Mouse (Mus musculus): ENCODE measurements around the gene Scaf1. TPM values are rescaled to one million over a fixed set of nuclear protein-coding genes. Genes with fewer than 3 reads are reported as not detected.
"Not testable (repeated sequence)": the region's sequence is repeated elsewhere in the genome, so short reads cannot be mapped to it uniquely, and the experiment has no call there.

Scaf1 gene
- total RNA-seq, 2 experiments from 2014 or later, result 8.7 to 21.9 TPM

DNA sequence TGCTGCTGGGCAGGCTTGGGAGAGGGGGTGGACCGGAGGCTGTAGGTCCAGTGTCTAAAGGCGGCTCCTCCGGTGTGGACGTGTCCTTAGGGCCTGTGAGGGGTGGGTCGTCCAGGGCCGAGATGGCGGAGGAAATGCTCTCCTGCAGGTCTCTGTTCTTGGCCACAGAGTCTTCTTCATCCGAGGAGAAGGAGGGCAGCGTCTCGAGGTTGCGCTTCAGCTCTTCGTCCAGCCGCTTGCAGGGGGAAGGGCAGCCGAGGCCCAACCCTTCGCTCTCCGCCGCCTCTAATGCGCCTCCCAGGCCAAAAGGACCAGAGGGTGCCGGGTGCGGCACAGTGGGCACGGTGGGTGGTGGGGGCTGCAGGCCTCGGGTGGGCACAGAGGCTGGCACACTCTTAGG, 29.6 kb upstream of the Scaf1 start:
- no peak for ATAC-seq (replicated peaks; ENCODE audit: poor library complexity)

DNA sequence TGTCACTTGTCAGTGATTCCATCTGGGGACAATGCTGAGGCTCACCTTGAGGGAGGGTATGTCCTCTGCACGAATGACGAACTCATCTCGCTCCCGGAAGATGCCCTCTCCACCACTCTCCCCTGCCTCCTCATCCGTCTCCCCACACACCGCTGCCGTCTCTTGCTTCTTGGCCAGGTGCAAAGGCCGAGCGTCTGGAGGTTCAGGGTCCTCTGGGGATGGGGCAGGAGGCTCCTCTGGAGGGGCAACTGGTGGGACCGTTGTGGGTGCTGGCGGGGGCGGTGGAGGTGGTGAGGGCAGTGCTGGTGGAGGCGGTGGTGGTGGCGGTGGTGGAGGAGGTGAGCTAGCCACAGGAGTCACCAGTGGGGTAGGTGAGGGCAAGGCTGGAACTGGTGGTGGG, 27.1 kb upstream of the Scaf1 start:
- no peak for ATAC-seq (replicated peaks; ENCODE audit: poor library complexity)

DNA sequence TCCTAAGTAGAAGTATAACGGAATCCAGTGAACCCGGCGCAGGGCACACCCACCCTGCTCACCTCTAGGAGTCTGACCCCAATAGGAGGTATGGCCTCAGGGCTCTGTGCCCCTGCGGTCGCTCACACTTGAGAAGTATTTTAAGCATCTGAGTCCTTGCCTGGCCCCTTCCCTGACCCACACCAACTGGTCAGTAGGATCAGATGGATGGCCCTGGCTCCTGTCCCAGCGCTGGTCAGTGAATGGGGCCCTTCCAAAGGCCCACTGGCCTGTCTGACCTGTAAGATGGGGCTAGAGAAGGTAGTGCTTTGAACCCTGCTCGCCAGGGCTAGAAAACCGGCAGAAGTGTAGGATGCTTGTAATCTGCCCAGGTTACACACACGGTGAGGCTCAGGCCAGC, 24.7 kb upstream of the Scaf1 start:
- ATAC-seq (replicated peaks; ENCODE audit: poor library complexity), result no peak

DNA sequence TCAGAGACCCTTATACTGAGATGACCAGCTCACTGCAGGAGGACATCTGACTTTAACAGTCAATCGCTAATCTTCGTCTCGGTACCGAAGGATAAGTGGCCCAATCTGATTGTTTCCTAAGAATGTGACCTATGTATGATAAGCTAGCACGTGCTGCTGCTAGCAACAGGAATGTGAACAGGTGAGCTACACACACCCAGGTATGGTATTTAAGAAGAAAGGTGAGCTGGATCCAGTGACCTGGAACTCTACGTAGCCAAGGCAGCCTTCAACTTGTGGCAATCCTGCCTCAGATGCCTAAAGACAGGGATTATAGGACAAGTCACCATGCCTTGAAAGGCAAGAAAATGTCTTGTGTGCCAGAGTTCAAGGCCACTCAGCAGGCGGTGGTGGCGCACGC, 22.2 kb upstream of the Scaf1 start:
- ATAC-seq (replicated peaks; ENCODE audit: poor library complexity), result no peak

DNA sequence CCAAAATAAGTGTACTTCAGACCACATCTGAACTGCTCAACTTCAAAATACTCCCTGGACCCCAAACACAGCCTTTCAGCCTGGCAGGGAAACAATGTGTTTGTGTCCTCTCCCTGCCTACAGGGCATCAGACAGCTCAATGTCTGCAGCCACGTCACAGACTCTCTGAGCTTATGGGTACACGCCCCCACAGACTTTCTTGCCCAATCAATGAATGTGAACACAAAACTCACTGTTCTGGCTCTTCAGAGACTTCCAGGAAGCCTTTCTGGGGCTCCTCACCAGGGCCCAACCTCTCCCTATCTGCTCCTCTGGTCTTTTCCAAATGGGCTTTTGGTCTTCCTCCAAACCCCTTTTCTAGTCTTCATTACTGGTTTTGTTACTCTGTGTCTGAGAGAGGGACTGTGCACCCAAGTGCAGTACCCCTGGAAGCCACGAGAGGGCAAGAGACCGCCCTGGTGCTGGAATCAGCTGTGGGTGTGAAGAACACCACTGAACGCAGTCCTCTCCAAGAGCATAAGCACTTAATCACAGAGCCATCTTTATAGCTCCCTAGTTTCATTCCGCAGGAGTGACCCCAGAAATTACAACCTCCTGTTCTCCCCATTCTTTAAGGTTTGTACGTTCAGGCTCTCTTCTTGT, 21.7 kb upstream of the Scaf1 start:
- ATAC-seq (replicated peaks; ENCODE audit: poor library complexity), result peak; percentile 97

DNA sequence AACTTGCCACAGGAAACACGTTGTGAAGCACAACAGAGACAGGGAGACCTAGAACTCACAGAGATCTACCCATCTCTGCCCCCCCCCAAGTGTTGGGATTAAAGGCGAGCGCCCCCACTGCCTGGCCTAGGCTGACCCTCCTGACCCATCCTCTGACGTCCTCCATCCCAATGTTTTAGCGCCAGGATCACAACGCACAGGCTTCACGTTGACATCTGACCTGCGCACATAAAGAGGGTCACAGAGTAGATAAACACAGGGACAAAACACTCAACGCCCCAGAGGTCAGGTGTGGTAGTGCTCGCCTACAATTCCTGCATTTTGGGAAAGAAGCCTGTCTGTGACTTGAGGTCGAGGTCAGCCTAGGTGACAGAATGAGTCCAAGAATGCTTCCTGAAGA, 20.5 kb upstream of the Scaf1 start:
- ATAC-seq (replicated peaks; ENCODE audit: poor library complexity), result no peak

DNA sequence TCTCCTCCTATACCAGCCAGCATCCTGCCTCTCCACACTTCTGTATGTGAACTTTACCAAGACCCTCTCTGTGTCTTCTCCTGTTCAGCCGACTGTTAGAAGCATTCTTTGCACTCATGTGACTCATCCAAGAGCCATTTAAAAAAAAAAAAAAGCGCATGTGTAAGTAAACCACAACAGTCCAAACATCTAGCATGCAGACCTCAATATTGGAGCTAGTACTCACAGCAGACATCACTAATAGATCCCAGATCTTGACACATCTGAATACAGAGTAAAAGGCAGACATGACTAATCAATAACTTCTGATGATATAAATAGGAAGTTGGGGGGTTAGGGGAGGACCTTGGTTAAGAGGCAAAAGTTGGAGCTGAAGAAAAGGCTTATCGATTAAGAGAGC, 19.5 kb upstream of the Scaf1 start:
- ATAC-seq (replicated peaks; ENCODE audit: poor library complexity), result no peak

DNA sequence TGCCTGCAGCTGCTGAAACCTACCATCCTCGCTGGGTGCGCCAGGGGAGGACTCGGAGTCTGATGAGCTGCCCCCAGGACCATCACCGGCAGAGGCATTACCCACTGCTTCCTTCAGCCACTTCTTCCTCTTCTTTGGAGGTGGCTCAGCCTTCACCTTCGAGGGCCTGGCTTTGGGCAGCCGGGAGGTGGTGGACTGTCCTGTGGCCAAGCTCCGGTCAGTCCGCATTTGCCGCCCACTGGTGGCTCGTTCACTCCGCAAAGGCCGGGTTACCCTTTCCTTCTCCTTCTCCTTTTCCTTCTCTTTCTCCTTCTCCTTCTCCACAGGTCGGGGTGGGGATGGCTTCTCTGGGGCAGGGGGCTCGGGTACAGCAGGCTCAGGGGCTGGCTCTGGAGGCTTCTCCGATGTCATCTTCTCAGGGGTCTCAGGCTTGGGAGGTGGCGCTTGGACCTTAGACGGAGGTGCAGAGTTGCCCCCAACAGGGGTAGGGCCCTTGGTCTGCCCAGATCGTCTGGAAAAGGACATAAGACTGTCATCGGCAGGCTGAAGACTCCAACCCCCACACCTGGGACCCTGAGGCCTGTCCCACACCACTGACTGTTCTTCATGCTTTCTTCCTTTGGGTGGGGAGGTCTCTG, 17.7 kb upstream of the Scaf1 start:
- no peak for ATAC-seq (replicated peaks; ENCODE audit: poor library complexity)

DNA sequence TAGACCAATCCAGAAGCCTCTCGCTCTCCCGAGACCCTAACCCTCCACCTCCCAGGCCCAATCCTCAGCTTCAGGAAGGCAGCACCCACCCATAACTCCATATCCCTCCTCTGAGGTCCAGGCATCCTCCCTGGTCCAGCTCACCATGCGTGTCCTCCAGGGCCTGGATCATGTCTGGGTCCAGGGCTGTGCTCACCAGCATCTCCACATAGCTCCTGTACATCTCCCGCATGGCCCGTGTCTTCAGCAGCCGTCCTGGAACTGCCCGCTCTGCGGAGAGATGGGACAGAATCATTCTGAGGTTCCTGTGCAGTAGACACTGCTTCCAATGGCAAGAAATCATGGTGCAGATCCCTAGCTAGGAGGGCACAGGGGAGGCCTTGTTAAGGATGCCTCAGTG, 14.7 kb upstream of the Scaf1 start:
- ATAC-seq (replicated peaks; ENCODE audit: poor library complexity), result no peak

DNA sequence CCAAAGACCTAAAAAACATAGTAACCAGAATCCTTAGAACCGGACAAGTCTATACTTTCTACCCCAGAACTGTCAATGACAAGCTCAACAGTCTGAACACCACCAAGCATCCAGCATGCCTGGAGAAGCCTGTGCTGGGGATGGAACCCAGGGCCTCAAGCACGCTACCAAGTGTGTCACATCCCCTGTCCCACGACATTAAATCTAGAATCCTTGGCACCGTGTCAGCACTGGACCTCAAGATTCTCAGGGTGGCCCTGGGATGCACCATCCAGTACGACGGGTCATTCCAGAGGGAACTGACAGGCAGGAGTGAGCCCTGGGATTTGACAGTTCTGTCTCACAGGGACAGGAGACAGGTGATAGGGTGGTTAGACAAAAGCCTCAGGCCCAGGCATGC, 13.8 kb upstream of the Scaf1 start:
- ATAC-seq (replicated peaks; ENCODE audit: poor library complexity), result no peak

DNA sequence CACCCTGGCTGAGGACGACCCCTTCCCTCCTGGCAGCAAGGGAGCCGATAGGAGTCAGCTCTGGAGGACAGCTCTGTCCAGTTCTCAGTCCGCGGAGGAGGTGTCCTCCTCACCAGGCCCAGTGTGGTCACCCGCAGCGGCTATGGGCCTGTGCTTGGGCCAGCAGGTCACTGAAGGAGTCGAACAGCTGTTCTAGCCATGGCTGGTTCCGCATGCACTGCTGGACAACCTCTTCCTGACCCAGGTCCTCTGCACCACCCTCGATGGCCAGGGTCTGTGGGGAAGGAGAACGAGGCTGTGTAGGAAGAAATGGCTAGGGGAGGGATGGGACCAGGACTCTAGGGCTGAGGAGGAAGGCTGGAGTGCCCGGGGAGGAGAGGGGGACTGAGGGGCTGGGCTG, 12.2 kb upstream of the Scaf1 start:
- no peak for ATAC-seq (replicated peaks; ENCODE audit: poor library complexity)

DNA sequence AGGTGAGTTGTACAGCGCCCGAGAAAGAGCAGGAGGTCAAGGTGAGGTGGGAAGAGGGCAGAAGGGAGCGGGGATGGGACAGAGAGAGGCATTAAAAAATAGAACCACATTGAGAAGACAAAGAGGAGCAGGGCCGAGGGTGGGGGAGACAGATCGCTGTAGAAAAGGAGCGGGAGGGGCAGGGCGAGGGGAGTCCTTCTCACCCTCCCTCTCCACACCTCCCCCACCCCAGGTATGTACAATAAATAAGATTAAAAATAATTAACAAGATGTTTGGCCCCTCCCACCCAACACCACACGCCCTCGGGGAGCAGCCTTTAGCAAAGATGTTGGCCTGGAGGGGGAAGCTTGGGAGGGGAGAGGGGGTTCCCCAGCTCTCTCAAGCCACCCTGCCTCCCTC, 11.6 kb upstream of the Scaf1 start:
- no peak for ATAC-seq (replicated peaks; ENCODE audit: poor library complexity)

DNA sequence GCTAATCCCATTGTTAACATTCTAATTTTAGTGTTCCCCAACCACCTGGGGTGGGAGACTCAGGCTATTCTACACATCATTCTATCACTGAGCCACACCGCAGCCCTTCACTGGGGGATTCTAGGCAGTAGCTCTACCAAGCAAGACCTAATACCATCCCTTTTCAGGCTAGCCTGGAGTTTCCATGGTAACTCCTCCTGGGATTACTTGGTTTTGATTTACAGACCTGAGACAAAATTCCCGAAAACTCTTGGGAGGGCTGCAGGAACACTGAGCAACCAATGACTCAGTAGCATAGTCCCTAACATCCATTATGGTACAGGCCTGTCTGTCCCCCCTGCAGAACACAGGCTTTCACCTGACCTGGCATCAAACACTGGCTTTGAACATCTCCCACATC, 10.1 kb upstream of the Scaf1 start:
- no peak for ATAC-seq (replicated peaks; ENCODE audit: poor library complexity)

DNA sequence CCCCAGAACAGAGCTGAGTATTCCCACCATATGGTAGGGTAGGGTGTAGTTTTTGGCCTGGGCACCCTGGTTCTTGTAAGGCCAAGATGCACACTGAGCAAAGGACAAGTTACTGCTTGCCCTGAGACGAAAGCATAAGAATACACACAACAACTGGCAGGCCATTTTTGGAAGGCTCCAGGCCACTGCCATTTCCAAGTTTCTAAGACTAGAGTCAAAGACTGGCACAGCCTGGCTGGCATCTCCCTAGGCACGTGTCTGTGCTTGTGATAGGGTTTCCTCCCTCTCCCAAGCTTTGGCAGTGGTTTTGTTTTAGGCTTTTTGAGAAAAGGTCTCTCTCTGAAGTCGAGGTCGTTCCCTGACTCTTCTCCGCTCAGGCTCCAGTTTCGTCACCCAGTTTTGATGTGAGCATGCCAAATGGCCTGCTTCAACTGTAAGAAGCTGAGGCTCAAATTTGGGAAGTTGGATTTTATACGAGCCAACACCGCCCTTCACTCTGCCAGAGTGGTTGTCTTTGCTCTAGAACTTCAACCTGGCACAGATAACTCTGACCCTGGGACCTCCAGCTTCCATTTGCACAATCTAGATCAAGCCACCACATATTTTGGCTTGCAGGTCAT, 9.5 kb upstream of the Scaf1 start:
- no peak for ATAC-seq (replicated peaks; ENCODE audit: poor library complexity)

DNA sequence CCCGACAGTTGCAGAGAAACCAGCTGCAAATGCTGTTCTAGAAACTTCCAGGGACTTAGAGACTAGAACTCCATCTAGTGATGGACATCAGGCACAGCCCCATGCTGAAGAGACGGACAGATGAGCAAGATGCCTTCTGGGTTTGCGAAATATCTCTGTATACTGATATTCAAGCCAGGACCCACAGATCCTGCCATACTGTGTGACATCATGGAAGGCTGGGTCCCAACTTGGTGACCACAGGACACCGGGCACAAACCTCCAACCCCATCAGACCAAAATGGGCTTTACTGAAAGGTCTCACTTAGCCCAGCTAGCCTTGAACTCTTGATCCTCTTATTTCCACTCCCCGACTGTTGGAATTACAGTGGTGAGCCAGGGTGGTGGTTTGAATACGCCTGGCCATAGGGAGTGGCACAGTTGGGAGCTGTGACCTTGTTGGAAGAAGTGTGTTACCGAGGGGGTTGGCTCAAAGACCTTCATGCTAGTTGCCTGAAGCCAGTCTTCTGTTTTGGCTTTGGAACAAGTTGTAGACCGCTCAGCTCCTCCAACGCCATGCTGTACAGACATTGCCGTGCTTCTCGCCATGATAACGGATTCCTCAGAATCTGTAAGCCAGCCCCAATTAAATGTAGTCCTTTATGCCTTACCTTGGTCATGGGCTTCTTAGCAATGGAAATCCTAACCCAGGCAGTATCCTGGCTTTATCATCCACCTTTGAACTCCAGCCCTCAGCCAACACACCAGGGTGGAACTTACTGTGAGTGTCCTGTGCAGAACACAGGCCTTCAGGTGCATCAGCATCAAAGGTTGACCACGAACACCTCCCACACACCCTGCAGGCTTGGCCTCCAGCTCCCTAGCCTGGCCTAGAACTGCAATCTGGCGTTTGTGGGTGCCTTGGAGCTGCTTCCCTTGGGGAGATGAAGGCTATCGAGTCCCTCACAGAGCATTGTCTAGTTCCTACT, 8.4 kb upstream of the Scaf1 start:
- ATAC-seq (replicated peaks; ENCODE audit: poor library complexity), result no peak; the same call in 1 of the 2 replicates

DNA sequence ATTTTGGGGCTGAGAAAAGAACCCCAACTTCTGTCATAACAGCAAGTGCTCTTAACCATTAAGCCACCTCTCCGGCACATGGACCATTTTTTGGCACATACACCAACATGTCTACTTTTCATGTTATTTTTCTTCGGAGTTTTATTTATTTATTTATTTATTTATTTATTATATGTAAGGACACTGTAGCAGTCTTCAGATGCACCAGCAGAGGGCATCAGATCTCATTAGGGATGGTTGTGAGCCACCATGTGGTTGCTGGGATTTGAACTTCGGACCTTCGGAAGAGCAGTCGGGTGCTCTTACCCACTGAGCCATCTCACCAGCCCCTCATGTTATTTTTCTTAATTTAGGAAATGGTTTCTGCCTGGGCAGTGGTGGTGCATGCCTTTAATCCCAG, 7.5 kb upstream of the Scaf1 start:
- not testable (repeated sequence) for ATAC-seq (replicated peaks; ENCODE audit: poor library complexity)

DNA sequence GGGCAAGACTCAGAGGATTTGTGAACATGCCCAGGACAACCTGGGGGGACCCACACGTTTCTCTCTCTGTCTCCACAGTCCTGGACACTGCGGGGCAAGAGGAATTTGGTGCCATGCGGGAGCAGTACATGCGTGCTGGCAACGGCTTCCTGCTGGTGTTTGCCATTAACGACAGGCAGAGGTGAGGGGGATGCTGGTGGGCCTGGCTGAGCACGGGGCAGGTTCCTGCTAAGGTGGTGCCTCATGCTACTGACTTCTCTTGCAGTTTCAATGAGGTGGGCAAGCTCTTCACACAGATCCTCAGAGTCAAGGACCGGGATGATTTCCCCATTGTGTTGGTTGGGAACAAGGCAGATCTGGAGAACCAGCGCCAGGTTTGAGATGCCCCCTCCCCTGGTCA, 4.1 kb upstream of the Scaf1 start:
- ATAC-seq (replicated peaks; ENCODE audit: poor library complexity), result no peak

DNA sequence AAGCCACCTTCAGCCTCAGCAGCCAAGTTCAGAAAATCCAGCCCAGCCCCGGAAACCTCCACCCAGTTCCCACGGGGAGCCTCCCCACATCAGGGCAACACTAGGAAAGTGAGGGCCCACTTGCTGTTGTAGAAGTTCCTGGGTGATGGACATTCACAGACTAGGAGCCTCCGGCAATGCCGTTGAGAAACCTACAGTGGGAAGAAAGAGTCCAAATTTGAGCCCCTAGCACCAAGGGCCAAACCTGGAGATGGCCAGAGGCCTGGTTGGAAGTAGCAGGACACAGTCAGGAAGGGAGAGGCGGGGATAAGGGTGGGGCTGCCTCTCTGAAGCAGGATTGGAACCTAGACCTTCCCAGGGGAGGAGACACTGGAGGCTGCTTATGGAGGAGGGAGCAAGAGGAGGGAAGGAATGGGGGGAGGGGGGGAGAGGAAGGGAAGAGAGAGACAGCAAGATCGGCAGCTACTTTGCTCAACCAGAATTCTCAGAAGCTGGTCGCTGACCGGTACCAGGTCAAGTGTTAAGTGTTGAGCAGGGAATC, 2.9 kb upstream of the Scaf1 start:
- ATAC-seq (replicated peaks; ENCODE audit: poor library complexity), result no peak

DNA sequence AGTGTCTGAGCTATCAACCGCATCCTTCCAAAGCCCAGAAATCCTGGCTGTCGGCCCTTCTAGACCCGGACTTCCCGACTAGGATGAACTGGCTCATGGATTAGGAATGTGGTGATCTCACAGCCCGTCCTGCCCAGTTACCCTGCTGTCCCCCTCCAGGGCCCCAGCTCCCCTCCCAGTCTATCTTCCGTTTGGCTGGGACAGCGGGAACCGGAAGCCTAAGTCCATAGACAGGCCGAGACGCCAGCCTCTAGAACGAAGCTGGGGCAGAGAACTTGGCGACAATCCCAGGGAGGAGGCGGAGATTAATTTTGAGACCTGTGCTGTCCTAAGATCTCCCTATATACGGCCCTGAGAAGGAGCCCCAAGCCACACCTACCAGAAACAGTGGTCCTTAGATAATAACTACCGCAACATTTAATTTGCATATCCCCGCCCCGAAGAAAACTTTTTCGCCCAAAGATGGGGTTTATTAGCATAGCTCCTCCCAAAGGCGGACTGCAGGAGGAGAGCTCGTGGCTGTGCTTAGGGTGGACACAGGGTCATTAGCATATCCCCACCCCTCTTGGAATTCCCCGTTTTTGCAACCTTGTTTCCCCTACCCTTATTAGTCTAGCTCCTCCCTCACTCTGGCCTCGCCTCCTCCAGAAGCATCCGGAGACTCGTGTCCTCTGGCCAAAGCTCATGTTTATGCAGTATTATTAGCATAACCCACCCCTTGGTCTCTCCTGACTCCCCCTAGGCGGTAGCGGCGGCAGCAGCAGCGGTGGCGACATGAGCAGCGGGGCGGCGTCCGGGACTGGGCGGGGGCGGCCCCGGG, 1.3 kb upstream of the Scaf1 start, which contains the start of gene Rras:
Gene Rras, plus strand, starts transcription at position 720 of the 820 bp plus-strand sequence.
- peak; percentile 77 for ATAC-seq (replicated peaks; ENCODE audit: poor library complexity)

DNA sequence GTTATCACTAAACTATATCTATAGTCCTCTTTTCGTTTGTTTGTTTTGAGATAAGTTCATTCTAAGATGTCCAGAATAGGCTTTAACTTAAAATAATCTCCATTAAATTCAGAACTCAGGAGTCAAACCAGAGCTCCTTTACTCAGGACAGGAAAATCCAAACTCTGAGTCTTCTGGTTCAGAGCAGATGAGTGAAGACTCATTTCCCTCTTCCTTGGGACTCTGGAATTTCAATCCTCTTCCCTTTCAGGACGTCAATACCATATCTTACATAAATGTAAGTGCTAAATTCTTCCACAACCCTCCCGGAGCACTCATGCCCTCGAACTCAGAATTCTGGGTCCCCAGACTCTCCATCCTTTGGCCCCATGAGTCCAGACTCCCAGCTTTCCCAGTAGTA, 598 bp upstream of the Scaf1 start:
- no peak for ATAC-seq (replicated peaks; ENCODE audit: poor library complexity)

All from megakaryocyte progenitor cell, adult 5-6 weeks (primary cell).